Mouse (Mus musculus): ENCODE data around the gene Coq5. TPM values are rescaled to one million over a fixed set of nuclear protein-coding genes. Genes with fewer than 3 reads are reported as not detected.
A peak's percentile ranks its signal among the peaks of the same experiment; 100 is the strongest.

Gene Coq5
- polyA plus RNA-seq, 1 experiment from 2014 or later: 38.1 TPM

DNA sequence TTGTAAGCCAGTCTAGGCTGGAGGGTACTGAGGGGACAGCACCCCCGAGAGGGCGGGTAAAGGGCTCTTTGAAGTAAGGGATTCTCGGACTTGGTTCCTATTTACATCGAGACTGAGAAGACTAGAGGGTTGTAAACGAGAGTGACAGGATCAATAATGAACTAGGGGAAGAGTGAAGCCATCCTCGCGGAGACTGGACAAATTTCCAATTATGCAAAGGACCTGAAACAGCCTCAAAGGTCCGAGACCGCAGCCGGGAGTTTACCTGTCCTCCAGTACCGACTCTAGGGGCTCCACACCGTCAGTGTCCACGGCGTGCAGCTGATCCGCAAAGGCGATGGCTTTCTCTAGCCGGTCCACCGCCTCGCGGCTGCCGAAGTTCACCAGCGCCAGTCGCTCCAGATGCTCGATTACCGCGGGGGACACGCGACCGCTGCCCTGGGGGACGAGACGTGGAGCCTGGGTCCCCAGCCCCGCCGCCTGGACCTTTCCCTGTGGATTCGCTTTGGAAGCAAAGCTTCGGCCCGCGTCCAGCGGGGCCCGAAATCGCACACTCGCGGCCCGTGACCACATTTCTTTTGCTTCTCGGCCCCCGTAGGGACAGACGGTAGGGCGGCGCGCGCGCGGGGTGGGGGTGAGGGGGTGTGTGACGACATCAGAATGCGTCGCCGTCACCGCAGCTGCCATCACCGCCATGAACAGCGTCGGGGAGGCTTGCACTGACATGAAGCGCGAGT lies 61.3 kb downstream of the Coq5 start, which contains the start of the genes Gatc and Triap1:
Gene Gatc, minus strand, starts transcription at position 602 of the 737 bp plus-strand sequence.
Gene Triap1, plus strand, starts transcription at position 649 of the 737 bp plus-strand sequence.
- peak within 1 kb of the TSS; percentile 94 for H3K9ac ChIP-seq
- peaks cover 61% of the 10 kb centered on the region for H3K4me1 ChIP-seq (replicated peaks)
- under 1% methylated on average over 62 of the region's 62 CpGs for WGBS (ENCODE audit: insufficient replicate concordance)
- H3K27me3 ChIP-seq: no peaks in the 10 kb centered on the region
- peak within 1 kb of the TSS; percentile 88 for H3K4me3 ChIP-seq (replicated peaks)
- ATAC-seq (ENCODE audit: low read depth): peak; percentile 89
- peak within 1 kb of the TSS; percentile 85 for H3K4me2 ChIP-seq
- peaks cover 63% of the 10 kb centered on the region for H3K36me3 ChIP-seq
- H3K9me3 ChIP-seq (replicated peaks): no peaks in the 10 kb centered on the region
- peak within 1 kb of the TSS; percentile 90 for H3K27ac ChIP-seq
- peak; percentile 82 for DNase-seq

DNA sequence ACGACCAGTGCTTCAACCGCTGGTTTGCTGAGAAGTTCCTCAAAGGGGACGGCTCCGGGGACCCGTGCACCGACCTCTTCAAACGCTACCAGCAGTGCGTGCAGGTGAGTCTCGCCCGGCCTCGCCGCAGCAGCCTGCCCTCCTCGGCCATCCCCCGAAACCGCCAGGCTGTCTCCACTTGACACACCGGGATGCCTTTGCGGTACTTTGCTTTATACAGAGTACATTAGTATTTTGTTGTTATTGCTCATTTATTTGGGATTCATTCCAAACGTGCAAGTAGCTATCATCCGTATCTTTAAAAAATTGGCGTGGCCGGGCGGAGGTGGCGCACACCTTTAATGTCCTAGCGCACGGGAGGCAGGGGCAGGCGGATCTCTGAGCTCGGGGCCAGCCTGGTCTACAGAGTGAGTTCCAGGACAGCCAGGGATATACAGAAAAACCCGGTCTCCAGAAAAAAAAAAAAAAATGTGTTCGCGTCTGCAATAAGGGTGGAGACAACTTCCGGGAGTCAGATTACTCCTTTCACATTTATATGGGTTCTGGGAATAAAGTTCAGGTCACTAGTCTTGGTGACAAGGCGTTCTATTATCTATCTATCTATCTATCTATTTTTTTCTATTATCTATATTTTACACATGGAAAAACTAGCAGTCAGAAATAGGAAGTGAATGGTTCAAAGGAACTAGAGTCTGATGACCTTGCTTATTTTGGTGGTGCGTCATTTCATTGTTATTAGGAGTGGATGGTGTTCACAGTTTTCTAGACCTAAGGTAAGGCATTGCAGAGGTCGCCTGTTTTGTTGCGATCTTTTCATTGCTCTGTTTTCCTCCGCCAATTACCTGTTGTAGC lies 62.1 kb downstream of the Coq5 start:
- peaks cover 58% of the 10 kb centered on the region for H3K4me1 ChIP-seq (replicated peaks)
- peak; percentile 60 for ATAC-seq (ENCODE audit: low read depth)
- 6% methylated on average over 36 of the region's 36 CpGs for WGBS (ENCODE audit: insufficient replicate concordance)

More for the DNA sequence above, 62.1 kb downstream of the Coq5 start:
- Histone ChIP-seq H3K9ac (peak overlapping the region; percentile 94), H3K27ac (peak overlapping the region; percentile 90), H3K27me3 (no peaks in the 10 kb centered on the region), H3K9me3 (replicated peaks) (no peaks in the 10 kb centered on the region), H3K36me3 (peaks cover 62% of the 10 kb centered on the region), H3K4me2 (peak overlapping the region; percentile 85), H3K4me3 (replicated peaks) (peak overlapping the region; percentile 88)
- DNase-seq: no peak

Other genes starting within 250 kb of the Coq5 start
- 11.1 and 12.0 TPM in 2 replicates for gene Gm10401, start 181.4 kb upstream of the Coq5 start, polyA plus RNA-seq (2015; fragmentation: Nextera tagmentation; extraction: Ambion mirVana)
- 40.9 and 41.5 TPM in 2 replicates for gene Acads, start 160.3 kb upstream of the Coq5 start, polyA plus RNA-seq (2015; fragmentation: Nextera tagmentation; extraction: Ambion mirVana)
- gene Unc119b, start 144.7 kb upstream of the Coq5 start, polyA plus RNA-seq (2015; fragmentation: Nextera tagmentation; extraction: Ambion mirVana): 8.7 and 10.4 TPM in 2 replicates
- gene Mlec, start 121.5 kb upstream of the Coq5 start, polyA plus RNA-seq (2015; fragmentation: Nextera tagmentation; extraction: Ambion mirVana): 23.0 and 26.0 TPM in 2 replicates
- gene Cabp1, start 85.3 kb upstream of the Coq5 start, polyA plus RNA-seq (2015; fragmentation: Nextera tagmentation; extraction: Ambion mirVana): not detected in 2 replicates
- gene Pop5, start 43.8 kb upstream of the Coq5 start, polyA plus RNA-seq (2015; fragmentation: Nextera tagmentation; extraction: Ambion mirVana): 120 and 127 TPM in 2 replicates
- gene Rnf10, start 6.8 kb upstream of the Coq5 start, polyA plus RNA-seq (2015; fragmentation: Nextera tagmentation; extraction: Ambion mirVana): 122 and 126 TPM in 2 replicates
- 744 and 768 TPM in 2 replicates for gene Dynll1, start 21.3 kb downstream of the Coq5 start, polyA plus RNA-seq (2015; fragmentation: Nextera tagmentation; extraction: Ambion mirVana)
- gene Srsf9, start 47.5 kb downstream of the Coq5 start, polyA plus RNA-seq (2015; fragmentation: Nextera tagmentation; extraction: Ambion mirVana): 130 and 143 TPM in 2 replicates
- 13.0 and 19.0 TPM in 2 replicates for gene Gatc, start 61.5 kb downstream of the Coq5 start, polyA plus RNA-seq (2015; fragmentation: Nextera tagmentation; extraction: Ambion mirVana)
- gene Triap1, start 61.6 kb downstream of the Coq5 start, polyA plus RNA-seq (2015; fragmentation: Nextera tagmentation; extraction: Ambion mirVana): 40.4 and 41.5 TPM in 2 replicates
- 735 and 795 TPM in 2 replicates for gene Cox6a1, start 69.3 kb downstream of the Coq5 start, polyA plus RNA-seq (2015; fragmentation: Nextera tagmentation; extraction: Ambion mirVana)
- 0.83 and 1.4 TPM in 2 replicates for gene Msi1, start 149.9 kb downstream of the Coq5 start, polyA plus RNA-seq (2015; fragmentation: Nextera tagmentation; extraction: Ambion mirVana)
- 0.35 TPM in 1 of 2 replicates, not detected in the other for gene Pla2g1b, start 186.6 kb downstream of the Coq5 start, polyA plus RNA-seq (2015; fragmentation: Nextera tagmentation; extraction: Ambion mirVana)
- gene Sirt4, start 205.1 kb downstream of the Coq5 start, polyA plus RNA-seq (2015; fragmentation: Nextera tagmentation; extraction: Ambion mirVana): 5.6 and 6.1 TPM in 2 replicates
- gene Pxn, start 227.0 kb downstream of the Coq5 start, polyA plus RNA-seq (2015; fragmentation: Nextera tagmentation; extraction: Ambion mirVana): 11.1 and 14.5 TPM in 2 replicates